Mouse (Mus musculus): ENCODE measurements around the gene Tmed1. TPM values are rescaled to one million over a fixed set of nuclear protein-coding genes. Genes with fewer than 3 reads are reported as not detected.

Tmed1 gene
- polyA plus RNA-seq, 1 experiment from 2014 or later: 134 TPM

GRCm38 (mm10) chr9:21513466-21513865 lies 3.4 kb upstream of the Tmed1 start:
- no peak overlapping the region for H3K4me3 ChIP-seq
- no peaks in the 10 kb centered on the region for H3K9me3 ChIP-seq
- 97% methylated on average over 4 of the region's 4 CpGs for WGBS
- peaks cover 16% of the 10 kb centered on the region for H3K4me1 ChIP-seq
- DNase-seq (ENCODE audit: low spot score): no peak
- no peak overlapping the region for H3K27ac ChIP-seq
- H3K27me3 ChIP-seq (ENCODE audit: insufficient read depth, poor library complexity, severe bottlenecking): no peaks in the 10 kb centered on the region
- peaks cover 8% of the 10 kb centered on the region for H3K36me3 ChIP-seq

GRCm38 (mm10) chr9:21511052-21511451 lies 1.0 kb upstream of the Tmed1 start:
- Histone ChIP-seq H3K4me1 (peaks cover 16% of the 10 kb centered on the region), H3K9me3 (no peaks in the 10 kb centered on the region), H3K36me3 (peaks cover 32% of the 10 kb centered on the region), H3K27ac (peak overlapping the region; percentile 94), H3K4me3 (peak overlapping the region; percentile 81), H3K27me3 (ENCODE audit: insufficient read depth, poor library complexity, severe bottlenecking) (no peaks in the 10 kb centered on the region)
- WGBS: 76% methylated on average over 9 of the region's 9 CpGs
- DNase-seq (ENCODE audit: low spot score): no peak

- H3K36me3 ChIP-seq: peaks cover 36% of the 10 kb centered on the region
- peak overlapping the region; percentile 81 for H3K4me3 ChIP-seq
- DNase-seq (ENCODE audit: low spot score): no peak
- H3K4me1 ChIP-seq: peaks cover 16% of the 10 kb centered on the region
- H3K27ac ChIP-seq: peak overlapping the region; percentile 94
- no peaks in the 10 kb centered on the region for H3K27me3 ChIP-seq (ENCODE audit: insufficient read depth, poor library complexity, severe bottlenecking)
- 4% methylated on average over 7 of the region's 7 CpGs for WGBS
- H3K9me3 ChIP-seq: no peaks in the 10 kb centered on the region
Observed at GRCm38 (mm10) chr9:21510689-21511015, 600 bp upstream of the Tmed1 start.

- H3K4me1 ChIP-seq: peaks cover 16% of the 10 kb centered on the region
- H3K27me3 ChIP-seq (ENCODE audit: insufficient read depth, poor library complexity, severe bottlenecking): no peaks in the 10 kb centered on the region
- no peak for DNase-seq (ENCODE audit: low spot score)
- WGBS: 71% methylated on average over 7 of the region's 7 CpGs
- H3K27ac ChIP-seq: peak overlapping the region; percentile 24
- peak overlapping the region; percentile 81 for H3K4me3 ChIP-seq
- H3K36me3 ChIP-seq: peaks cover 53% of the 10 kb centered on the region
- no peaks in the 10 kb centered on the region for H3K9me3 ChIP-seq
Observed at GRCm38 (mm10) chr9:21508871-21509404, 1.1 kb downstream of the Tmed1 start.

- Histone ChIP-seq H3K4me1 (peaks cover 16% of the 10 kb centered on the region), H3K27me3 (ENCODE audit: insufficient read depth, poor library complexity, severe bottlenecking) (no peaks in the 10 kb centered on the region), H3K9me3 (no peaks in the 10 kb centered on the region), H3K36me3 (peaks cover 64% of the 10 kb centered on the region), H3K27ac (no peak overlapping the region), H3K4me3 (no peak overlapping the region)
- no peak for DNase-seq (ENCODE audit: low spot score)
- 91% methylated on average over 15 of the region's 15 CpGs for WGBS
Observed at GRCm38 (mm10) chr9:21507753-21508430, 2.2 kb downstream of the Tmed1 start.

GRCm38 (mm10) chr9:21505767-21506166 lies 4.3 kb downstream of the Tmed1 start:
- Histone ChIP-seq H3K4me3 (no peak overlapping the region), H3K27me3 (ENCODE audit: insufficient read depth, poor library complexity, severe bottlenecking) (no peaks in the 10 kb centered on the region), H3K36me3 (peaks cover 68% of the 10 kb centered on the region), H3K9me3 (no peaks in the 10 kb centered on the region), H3K27ac (no peak overlapping the region), H3K4me1 (peaks cover 11% of the 10 kb centered on the region)
- no peak for DNase-seq (ENCODE audit: low spot score)

- DNase-seq (ENCODE audit: low spot score): no peak
- no peaks in the 10 kb centered on the region for H3K9me3 ChIP-seq
- H3K4me1 ChIP-seq: no peaks in the 10 kb centered on the region
- H3K27me3 ChIP-seq (ENCODE audit: insufficient read depth, poor library complexity, severe bottlenecking): no peaks in the 10 kb centered on the region
- no peak overlapping the region for H3K27ac ChIP-seq
- H3K4me3 ChIP-seq: no peak overlapping the region
- peaks cover 78% of the 10 kb centered on the region for H3K36me3 ChIP-seq
- 94% methylated on average over 8 of the region's 8 CpGs for WGBS
Observed at GRCm38 (mm10) chr9:21503352-21503751, 6.7 kb downstream of the Tmed1 start.

GRCm38 (mm10) chr9:21498284-21498902 lies 11.7 kb downstream of the Tmed1 start:
- 89% methylated on average over 12 of the region's 12 CpGs for WGBS
- no peak overlapping the region for H3K27ac ChIP-seq
- H3K4me3 ChIP-seq: no peak overlapping the region
- no peaks in the 10 kb centered on the region for H3K27me3 ChIP-seq (ENCODE audit: insufficient read depth, poor library complexity, severe bottlenecking)
- H3K36me3 ChIP-seq: peaks cover 71% of the 10 kb centered on the region
- no peak for DNase-seq (ENCODE audit: low spot score)
- no peaks in the 10 kb centered on the region for H3K9me3 ChIP-seq
- H3K4me1 ChIP-seq: peaks cover 18% of the 10 kb centered on the region

GRCm38 (mm10) chr9:21497664-21498063 lies 12.4 kb downstream of the Tmed1 start:
- Histone ChIP-seq H3K27ac (0 out of 2 replicates have a peak overlapping the region, but pooled peaks have one; percentile 53), H3K4me3 (no peak overlapping the region)
- WGBS: 87% methylated on average over 2 of the region's 2 CpGs

GRCm38 (mm10) chr9:21497050-21497542 lies 13.0 kb downstream of the Tmed1 start:
- Histone ChIP-seq H3K27ac (peak overlapping the region; percentile 53; the same call in 1 of the 2 replicates), H3K36me3 (peaks cover 73% of the 10 kb centered on the region), H3K27me3 (ENCODE audit: insufficient read depth, poor library complexity, severe bottlenecking) (no peaks in the 10 kb centered on the region), H3K4me3 (no peak overlapping the region), H3K9me3 (no peaks in the 10 kb centered on the region), H3K4me1 (peaks cover 18% of the 10 kb centered on the region)
- WGBS: 92% methylated on average over 16 of the region's 16 CpGs
- no peak for DNase-seq (ENCODE audit: low spot score)

More at GRCm38 (mm10) chr9:21497664-21498063, 12.4 kb downstream of the Tmed1 start:
- no peaks in the 10 kb centered on the region for H3K9me3 ChIP-seq
- no peaks in the 10 kb centered on the region for H3K27me3 ChIP-seq (ENCODE audit: insufficient read depth, poor library complexity, severe bottlenecking)
- no peak for DNase-seq (ENCODE audit: low spot score)
- H3K36me3 ChIP-seq: peaks cover 70% of the 10 kb centered on the region
- peaks cover 18% of the 10 kb centered on the region for H3K4me1 ChIP-seq

- no peaks in the 10 kb centered on the region for H3K9me3 ChIP-seq
- DNase-seq (ENCODE audit: low spot score): no peak
- peaks cover 18% of the 10 kb centered on the region for H3K4me1 ChIP-seq
- H3K36me3 ChIP-seq: peaks cover 80% of the 10 kb centered on the region
- H3K4me3 ChIP-seq: no peak overlapping the region
- no peaks in the 10 kb centered on the region for H3K27me3 ChIP-seq (ENCODE audit: insufficient read depth, poor library complexity, severe bottlenecking)
- WGBS: 81% methylated on average over 19 of the region's 19 CpGs
- H3K27ac ChIP-seq: peak overlapping the region; percentile 45; the same call in 1 of the 2 replicates
Observed at GRCm38 (mm10) chr9:21496308-21497049, 13.6 kb downstream of the Tmed1 start.

GRCm38 (mm10) chr9:21494726-21495125 lies 15.3 kb downstream of the Tmed1 start:
- H3K4me3 ChIP-seq: no peak overlapping the region
- peaks cover 18% of the 10 kb centered on the region for H3K4me1 ChIP-seq
- 64% methylated on average over 9 of the region's 9 CpGs for WGBS
- H3K27me3 ChIP-seq (ENCODE audit: insufficient read depth, poor library complexity, severe bottlenecking): no peaks in the 10 kb centered on the region
- H3K27ac ChIP-seq: no peak overlapping the region
- peaks cover 87% of the 10 kb centered on the region for H3K36me3 ChIP-seq
- no peak for DNase-seq (ENCODE audit: low spot score)
- H3K9me3 ChIP-seq: no peaks in the 10 kb centered on the region

GRCm38 (mm10) chr9:21493907-21494306 lies 16.1 kb downstream of the Tmed1 start:
- no peak for DNase-seq (ENCODE audit: low spot score)
- no peaks in the 10 kb centered on the region for H3K9me3 ChIP-seq
- no peaks in the 10 kb centered on the region for H3K27me3 ChIP-seq (ENCODE audit: insufficient read depth, poor library complexity, severe bottlenecking)
- no peak overlapping the region for H3K4me3 ChIP-seq
- no peak overlapping the region for H3K27ac ChIP-seq
- WGBS: 61% methylated on average over 2 of the region's 2 CpGs
- peaks cover 18% of the 10 kb centered on the region for H3K4me1 ChIP-seq
- H3K36me3 ChIP-seq: peaks cover 87% of the 10 kb centered on the region

All from heart, embryonic 10.5 days (tissue).